In genomic region chr11:8763448-8763847, GRCm38 (mm10) we compare ENCODE assay signal across 21 mouse cellular contexts.
A peak's percentile ranks its signal among the peaks of the same experiment; 100 is the strongest.
DNase-seq lines count a peak whose midpoint lies in the region; ATAC-seq and TF ChIP-seq lines count a peak whose summit lies in the region.
"Had no signal": no experiment of that assay in that cellular context is flagged by ENCODE, and none has a peak within 500 bp of the region (broad histone marks: within the 10 kb centered on the region; RNA-seq: fewer than 3 reads in every experiment).

No protein-coding gene starts in this region.

- WGBS in lung, embryonic 14.5 days: 55% methylated on average over 7 of the region's 7 CpGs
- 35% methylated on average over 7 of the region's 7 CpGs for WGBS in embryonic facial prominence, embryonic 14.5 days
- WGBS in limb, embryonic 10.5 days: 65% methylated on average over 7 of the region's 7 CpGs

- H3K9ac ChIP-seq in lung, embryonic 14.5 days: no peak overlapping the region
- H3K9ac ChIP-seq in embryonic facial prominence, embryonic 14.5 days (ENCODE audit: low read depth, low read length): no peak overlapping the region
- H3K9ac ChIP-seq: embryonic facial prominence, embryonic 12.5 days; forebrain, embryonic 12.5 days; heart, embryonic 15.5 days; liver, embryonic 14.5 days had no signal

- no peaks in the 10 kb centered on the region for H3K36me3 ChIP-seq in lung, embryonic 14.5 days (ENCODE audit: insufficient read depth)
- H3K36me3 ChIP-seq in embryonic facial prominence, embryonic 14.5 days (ENCODE audit: control insufficient read depth, insufficient read depth, low read length): no peaks in the 10 kb centered on the region
- H3K36me3 ChIP-seq in limb, embryonic 10.5 days: no peaks in the 10 kb centered on the region
- H3K36me3 ChIP-seq: embryonic facial prominence, embryonic 12.5 days; forebrain, embryonic 12.5 days; G1E; heart, embryonic 15.5 days; hindbrain, embryonic 10.5 days had no signal

- H3K27me3 ChIP-seq in lung, embryonic 14.5 days (ENCODE audit: insufficient read depth, low read length): no peaks in the 10 kb centered on the region
- H3K27me3 ChIP-seq in embryonic facial prominence, embryonic 14.5 days (replicated peaks; ENCODE audit: control insufficient read depth, insufficient read depth, low read length): no peaks in the 10 kb centered on the region
- H3K27me3 ChIP-seq in limb, embryonic 10.5 days (ENCODE audit: low read depth, poor library complexity, severe bottlenecking): no peaks in the 10 kb centered on the region
- H3K27me3 ChIP-seq: embryonic facial prominence, embryonic 12.5 days; forebrain, embryonic 12.5 days; heart, embryonic 15.5 days had no signal

- no peak overlapping the region for H3K4me2 ChIP-seq in lung, embryonic 14.5 days
- H3K4me2 ChIP-seq in embryonic facial prominence, embryonic 14.5 days (ENCODE audit: low read depth, low read length): no peak overlapping the region
- H3K4me2 ChIP-seq: embryonic facial prominence, embryonic 12.5 days; forebrain, embryonic 12.5 days; heart, embryonic 15.5 days; midbrain, embryonic 11.5 days had no signal

- no peaks in the 10 kb centered on the region for H3K9me3 ChIP-seq in lung, embryonic 14.5 days (ENCODE audit: low read depth, low read length)
- peaks cover 4% of the 10 kb centered on the region; the same call in 1 of the 2 replicates for H3K9me3 ChIP-seq in embryonic facial prominence, embryonic 14.5 days (ENCODE audit: control insufficient read depth, low read length)
- H3K9me3 ChIP-seq in limb, embryonic 10.5 days (replicated peaks): no peaks in the 10 kb centered on the region
- H3K9me3 ChIP-seq: embryonic facial prominence, embryonic 12.5 days; forebrain, embryonic 12.5 days; G1E; heart, embryonic 15.5 days; hindbrain, embryonic 10.5 days had no signal

- no peak overlapping the region for H3K27ac ChIP-seq in lung, embryonic 14.5 days (ENCODE audit: low read depth)
- no peak overlapping the region for H3K27ac ChIP-seq in embryonic facial prominence, embryonic 14.5 days (replicated peaks; ENCODE audit: low read depth, low read length)
- peak overlapping the region; percentile 57 for H3K27ac ChIP-seq in limb, embryonic 10.5 days
- H3K27ac ChIP-seq: embryonic facial prominence, embryonic 12.5 days; forebrain, embryonic 12.5 days; heart, embryonic 15.5 days; hindbrain, embryonic 10.5 days; left cerebral cortex, adult 2 months; liver, embryonic 14.5 days had no signal

- no peak for TF ChIP-seq CTCF in lung, embryonic 14.5 days (IDR thresholded peaks at IDR 0.05; ENCODE audit: low read depth)

- peak; percentile 31 for DNase-seq in lung, embryonic 14.5 days
- DNase-seq in lung, postnatal 10 days: no peak
- peak; percentile 66 for DNase-seq in embryonic facial prominence, embryonic 14.5 days (ENCODE audit: low spot score)
- no peak for DNase-seq in limb, embryonic 10.5 days (ENCODE audit: low spot score)
- DNase-seq in retina, embryonic 14.5 days (ENCODE audit: low spot score): no peak
- no peak for DNase-seq in cerebellum, adult 9-11 months
- no peak for DNase-seq in spleen, postnatal 36 days (ENCODE audit: low spot score in 2 of 2)
- DNase-seq: adrenal gland, postnatal 14 days; cerebellum, adult 8-10 months; lung, postnatal 36 days; thymus, adult 18-20 months had no signal

- H3K4me3 ChIP-seq in lung, embryonic 14.5 days (ENCODE audit: low read depth, low read length): no peak overlapping the region
- no peak overlapping the region for H3K4me3 ChIP-seq in embryonic facial prominence, embryonic 14.5 days (ENCODE audit: low read depth, low read length)
- H3K4me3 ChIP-seq in limb, embryonic 10.5 days: no peak overlapping the region
- H3K4me3 ChIP-seq: embryonic facial prominence, embryonic 12.5 days; forebrain, embryonic 12.5 days; heart, embryonic 15.5 days; hindbrain, embryonic 10.5 days; left cerebral cortex, adult 2 months; myocyte had no signal

- no peaks in the 10 kb centered on the region for H3K4me1 ChIP-seq in lung, embryonic 14.5 days (ENCODE audit: insufficient read depth)
- peaks cover 15% of the 10 kb centered on the region; the same call in 1 of the 2 replicates for H3K4me1 ChIP-seq in embryonic facial prominence, embryonic 14.5 days (ENCODE audit: control insufficient read depth, insufficient read depth, low read length)
- peaks cover 39% of the 10 kb centered on the region for H3K4me1 ChIP-seq in limb, embryonic 10.5 days
- H3K4me1 ChIP-seq: forebrain, embryonic 12.5 days; heart, embryonic 15.5 days had no signal

- ATAC-seq in lung, embryonic 14.5 days (ENCODE audit: insufficient read depth): peak; percentile 38; the same call in 1 of the 2 replicates
- ATAC-seq in embryonic facial prominence, embryonic 14.5 days (ENCODE audit: low read depth): no peak
- ATAC-seq: inflammation-experienced regulatory T-cells, adult 6 months had no signal

Comparison
In these comparisons a context has a peak if more than half of its experiments do, and no peak if none do; other contexts are left out.
1. DNase-seq: peak in lung, embryonic 14.5 days (single experiment) and embryonic facial prominence, embryonic 14.5 days (single experiment); none in lung, postnatal 10 days (single experiment), limb, embryonic 10.5 days (single experiment), retina, embryonic 14.5 days (single experiment), cerebellum, adult 9-11 months (single experiment) and spleen, postnatal 36 days (0 of 2).